Mouse (Mus musculus) forebrain, embryonic 10.5 days (tissue): ENCODE results near the gene Ihh. TPM values are rescaled to one million over a fixed set of nuclear protein-coding genes. Genes with fewer than 3 reads are reported as not detected.
A peak's percentile ranks its signal among the peaks of the same experiment; 100 is the strongest.

ENCODE experiments used
- DNase-seq: peaks from one replicate; pipeline ENCODE4 v3.0.0-alpha.2; 2017; ENCODE audit warnings: low spot score; ENCODE audit errors: extremely low spot score
- H3K27ac ChIP-seq: fragments of 300-500 bp; sonication (generic); 2 replicates; pipeline ENCODE4 v1.5.1; 2016; ENCODE audit warnings: mild to moderate bottlenecking
- H3K27me3 ChIP-seq: fragments of 300-500 bp; sonication (generic); 2 replicates; pipeline ENCODE4 v1.6.1; 2016; ENCODE audit warnings: mild to moderate bottlenecking; ENCODE audit not compliant: poor library complexity, severe bottlenecking
- H3K36me3 ChIP-seq: fragments of 300-500 bp; sonication (generic); replicated peaks from 2 replicates; pipeline ENCODE4 v1.6.1; 2016; ENCODE audit warnings: mild to moderate bottlenecking, moderate library complexity
- H3K4me1 ChIP-seq: fragments of 300-500 bp; sonication (generic); 2 replicates; pipeline ENCODE4 v1.6.1; 2016
- H3K4me3 ChIP-seq: fragments of 300-500 bp; sonication (generic); 2 replicates; pipeline ENCODE4 v1.5.1; 2016; ENCODE audit warnings: mild to moderate bottlenecking, moderate library complexity
- H3K9me3 ChIP-seq: fragments of 300-500 bp; sonication (generic); 2 replicates; pipeline ENCODE4 v1.6.1; 2016; ENCODE audit warnings: mild to moderate bottlenecking, moderate library complexity
- WGBS: fragments of 180-500 bp; shearing (Covaris S2); methylation state at CpG from one replicate; pipeline ENCODE4 v1.1.7; 2016; 5-methylcytosine and 5-hydroxymethylcytosine counted together
- polyA plus RNA-seq: library from polyadenylated mRNA; unstranded; fragments of >200 nt; fragmentation: Nextera tagmentation; extraction: Ambion mirVana; gene quantifications from 2 replicates; pipeline ENCODE4 v1.2.1, GENCODE M21; 2016

The Ihh gene
- polyA plus RNA-seq, 1 experiment from 2014 or later = not detected

- WGBS = 2% methylated on average over 18 of the region's 18 CpGs
- DNase-seq = peak; percentile 40
- Histone ChIP-seq H3K36me3 (no peaks in the 10 kb centered on the region), H3K27me3 (peaks cover 51% of the 10 kb centered on the region), H3K4me3 (peak within 1 kb of the TSS; percentile 47), H3K27ac (no peak within 1 kb of the TSS), H3K4me1 (0 out of 2 replicates have a peak, but pooled peaks cover 3% of the 10 kb centered on the region), H3K9me3 (no peaks in the 10 kb centered on the region)
These were observed 16.1 kb downstream of the Ihh start, which contains the start of gene Cfap65 for GRCm38 (mm10) chr1:74935402-74935801. Gene Cfap65 (minus strand): TSS chr1:74935599.

GRCm38 (mm10) chr1:74927621-74928296, 23.7 kb downstream of the Ihh start:
- no peak overlapping the region for H3K4me3 ChIP-seq
- H3K27me3 ChIP-seq = peaks cover 64% of the 10 kb centered on the region
- no peaks in the 10 kb centered on the region for H3K36me3 ChIP-seq
- DNase-seq = no peak
- H3K9me3 ChIP-seq = no peaks in the 10 kb centered on the region
- no peaks in the 10 kb centered on the region for H3K4me1 ChIP-seq
- WGBS = 89% methylated on average over 9 of the region's 9 CpGs
- H3K27ac ChIP-seq = no peak overlapping the region

GRCm38 (mm10) chr1:74926721-74927120, 24.8 kb downstream of the Ihh start:
- 37% methylated on average over 6 of the region's 6 CpGs for WGBS
- H3K36me3 ChIP-seq = no peaks in the 10 kb centered on the region
- H3K4me1 ChIP-seq = no peaks in the 10 kb centered on the region
- DNase-seq = peak; percentile 34
- no peaks in the 10 kb centered on the region for H3K9me3 ChIP-seq
- no peak overlapping the region for H3K27ac ChIP-seq
- H3K4me3 ChIP-seq = no peak overlapping the region
- peaks cover 59% of the 10 kb centered on the region for H3K27me3 ChIP-seq

GRCm38 (mm10) chr1:74924464-74924863, 27.0 kb downstream of the Ihh start:
- DNase-seq = no peak
- Histone ChIP-seq H3K4me3 (no peak overlapping the region), H3K36me3 (no peaks in the 10 kb centered on the region), H3K27me3 (peaks cover 48% of the 10 kb centered on the region), H3K9me3 (no peaks in the 10 kb centered on the region), H3K27ac (no peak overlapping the region), H3K4me1 (no peaks in the 10 kb centered on the region)
- WGBS = 67% methylated on average over 4 of the region's 4 CpGs

GRCm38 (mm10) chr1:74915706-74916105, 35.8 kb downstream of the Ihh start:
- WGBS = 27% methylated on average over 13 of the region's 13 CpGs
- no peak overlapping the region for H3K27ac ChIP-seq
- DNase-seq = no peak
- peaks cover 39% of the 10 kb centered on the region for H3K27me3 ChIP-seq
- H3K9me3 ChIP-seq = no peaks in the 10 kb centered on the region
- peak overlapping the region; percentile 30 for H3K4me3 ChIP-seq
- no peaks in the 10 kb centered on the region for H3K36me3 ChIP-seq
- peaks cover 11% of the 10 kb centered on the region for H3K4me1 ChIP-seq

GRCm38 (mm10) chr1:74902191-74902590, 49.3 kb downstream of the Ihh start:
- WGBS = 24% methylated on average over 6 of the region's 6 CpGs
- Histone ChIP-seq H3K36me3 (no peaks in the 10 kb centered on the region), H3K4me1 (peaks cover 30% of the 10 kb centered on the region), H3K27me3 (peaks cover 90% of the 10 kb centered on the region), H3K4me3 (no peak overlapping the region), H3K27ac (no peak overlapping the region), H3K9me3 (no peaks in the 10 kb centered on the region)
- no peak for DNase-seq

- peak; percentile 61 for DNase-seq
- H3K27me3 ChIP-seq = peaks cover 93% of the 10 kb centered on the region
- 7% methylated on average over 3 of the region's 3 CpGs for WGBS
- no peaks in the 10 kb centered on the region for H3K36me3 ChIP-seq
- H3K4me3 ChIP-seq = no peak overlapping the region
- H3K27ac ChIP-seq = no peak overlapping the region
- no peaks in the 10 kb centered on the region for H3K9me3 ChIP-seq
- H3K4me1 ChIP-seq = peaks cover 31% of the 10 kb centered on the region
These were observed 49.8 kb downstream of the Ihh start for GRCm38 (mm10) chr1:74901686-74902085.

GRCm38 (mm10) chr1:74900341-74901285, 50.9 kb downstream of the Ihh start:
- peak overlapping the region; percentile 48 for H3K4me3 ChIP-seq
- H3K36me3 ChIP-seq = no peaks in the 10 kb centered on the region
- WGBS = under 1% methylated on average over 65 of the region's 66 CpGs
- peaks cover 100% of the 10 kb centered on the region for H3K27me3 ChIP-seq
- H3K27ac ChIP-seq = peak overlapping the region; percentile 7; the same call in 1 of the 2 replicates
- DNase-seq = no peak
- H3K9me3 ChIP-seq = no peaks in the 10 kb centered on the region
- H3K4me1 ChIP-seq = peaks cover 35% of the 10 kb centered on the region

GRCm38 (mm10) chr1:74898656-74899431, 52.6 kb downstream of the Ihh start:
- H3K4me1 ChIP-seq = peaks cover 35% of the 10 kb centered on the region
- peaks cover 100% of the 10 kb centered on the region for H3K27me3 ChIP-seq
- H3K4me3 ChIP-seq = no peak overlapping the region
- 5% methylated on average over 8 of the region's 10 CpGs for WGBS
- H3K36me3 ChIP-seq = no peaks in the 10 kb centered on the region
- no peaks in the 10 kb centered on the region for H3K9me3 ChIP-seq
- DNase-seq = no peak
- H3K27ac ChIP-seq = no peak overlapping the region

GRCm38 (mm10) chr1:74897976-74898375, 53.5 kb downstream of the Ihh start:
- H3K4me1 ChIP-seq = peaks cover 41% of the 10 kb centered on the region
- no peak overlapping the region for H3K27ac ChIP-seq
- peaks cover 100% of the 10 kb centered on the region for H3K27me3 ChIP-seq
- H3K4me3 ChIP-seq = no peak overlapping the region
- DNase-seq = no peak
- WGBS = 3% methylated on average over 7 of the region's 7 CpGs
- H3K9me3 ChIP-seq = no peaks in the 10 kb centered on the region
- H3K36me3 ChIP-seq = no peaks in the 10 kb centered on the region
